Mouse (Mus musculus): Measurements from ENCODE around the gene Smad3. TPM values are rescaled to one million over a fixed set of nuclear protein-coding genes. Genes with fewer than 3 reads are reported as not detected.

Gene Smad3
- total and polyA plus RNA-seq, 2 experiments from 2014 or later, result 7.5 to 34.0 TPM

GRCm38 (mm10) chr9:63609776-63610175 is 148.0 kb downstream of the Smad3 start:
- 97% methylated on average over 2 of the region's 2 CpGs for WGBS
- no peak for TF ChIP-seq CTCF (IDR thresholded peaks at IDR 0.05; ENCODE audit: low read depth)

GRCm38 (mm10) chr9:63609246-63609645 is 148.5 kb downstream of the Smad3 start:
- no peak overlapping the region for H3K9ac ChIP-seq (replicated peaks; ENCODE audit: low read length)
- H3K4me3 ChIP-seq (ENCODE audit: low read length), result no peak overlapping the region
- H3K9me3 ChIP-seq (ENCODE audit: low read length), result no peaks in the 10 kb centered on the region
- TF ChIP-seq CTCF (IDR thresholded peaks at IDR 0.05; ENCODE audit: low read depth), result no peak
- H3K27ac ChIP-seq, result no peak overlapping the region
- DNase-seq (ENCODE audit: low spot score) (no peak), ATAC-seq (no peak)
- no peaks in the 10 kb centered on the region for H3K36me3 ChIP-seq (ENCODE audit: insufficient read depth, low read length)
- H3K27me3 ChIP-seq (ENCODE audit: insufficient read depth, low read length), result no peaks in the 10 kb centered on the region
- H3K4me1 ChIP-seq (ENCODE audit: insufficient read depth, low read length), result peaks cover 13% of the 10 kb centered on the region; the same call in 1 of the 2 replicates
- H3K4me2 ChIP-seq (ENCODE audit: low read depth, low read length), result no peak overlapping the region
- 72% methylated on average over 8 of the region's 8 CpGs for WGBS

More at GRCm38 (mm10) chr9:63609776-63610175, 148.0 kb downstream of the Smad3 start:
- DNase-seq (ENCODE audit: low spot score), result no peak
- Histone ChIP-seq H3K4me1 (ENCODE audit: insufficient read depth, low read length) (peaks cover 13% of the 10 kb centered on the region; the same call in 1 of the 2 replicates), H3K4me3 (ENCODE audit: low read length) (no peak overlapping the region), H3K36me3 (ENCODE audit: insufficient read depth, low read length) (no peaks in the 10 kb centered on the region), H3K9ac (replicated peaks; ENCODE audit: low read length) (no peak overlapping the region), H3K4me2 (ENCODE audit: low read depth, low read length) (no peak overlapping the region), H3K27me3 (ENCODE audit: insufficient read depth, low read length) (no peaks in the 10 kb centered on the region), H3K9me3 (ENCODE audit: low read length) (no peaks in the 10 kb centered on the region), H3K27ac (no peak overlapping the region)
- no peak for ATAC-seq

DNA sequence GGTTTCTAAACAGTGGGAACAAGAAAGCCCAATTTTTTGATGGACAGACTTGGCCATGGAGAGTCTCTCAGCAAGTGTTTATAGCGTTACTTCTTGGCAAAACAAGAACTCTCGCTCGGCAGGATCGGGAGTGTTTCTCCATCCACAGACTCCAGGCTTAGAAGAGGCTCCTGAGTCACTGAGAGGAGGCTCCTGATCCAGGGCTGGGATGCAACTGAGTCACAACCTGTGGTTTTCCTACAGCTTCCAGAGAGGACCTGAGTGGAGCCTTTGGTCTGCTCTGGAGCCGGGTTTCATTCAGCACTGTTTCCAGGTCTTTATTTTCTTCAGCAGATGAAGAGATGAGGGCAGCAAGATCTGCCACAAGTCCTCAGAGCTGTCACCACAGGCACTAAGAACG is 149.8 kb downstream of the Smad3 start:
- H3K27me3 ChIP-seq (ENCODE audit: insufficient read depth, low read length), result no peaks in the 10 kb centered on the region
- ATAC-seq, result no peak
- TF ChIP-seq CTCF (IDR thresholded peaks at IDR 0.05; ENCODE audit: low read depth), result no peak
- no peaks in the 10 kb centered on the region for H3K9me3 ChIP-seq (ENCODE audit: low read length)
- 62% methylated on average over 6 of the region's 6 CpGs for WGBS
- H3K4me2 ChIP-seq (ENCODE audit: low read depth, low read length), result no peak overlapping the region
- no peak overlapping the region for H3K27ac ChIP-seq
- peaks cover 20% of the 10 kb centered on the region; the same call in 1 of the 2 replicates for H3K4me1 ChIP-seq (ENCODE audit: insufficient read depth, low read length)
- DNase-seq (ENCODE audit: low spot score), result no peak
- no peaks in the 10 kb centered on the region for H3K36me3 ChIP-seq (ENCODE audit: insufficient read depth, low read length)
- no peak overlapping the region for H3K4me3 ChIP-seq (ENCODE audit: low read length)
- no peak overlapping the region for H3K9ac ChIP-seq (replicated peaks; ENCODE audit: low read length)

GRCm38 (mm10) chr9:63606594-63606993 is 151.2 kb downstream of the Smad3 start:
- DNase-seq (ENCODE audit: low spot score) (no peak), ATAC-seq (no peak)
- no peak overlapping the region for H3K9ac ChIP-seq (replicated peaks; ENCODE audit: low read length)
- no peaks in the 10 kb centered on the region for H3K36me3 ChIP-seq (ENCODE audit: insufficient read depth, low read length)
- no peak overlapping the region for H3K4me3 ChIP-seq (ENCODE audit: low read length)
- peaks cover 15% of the 10 kb centered on the region; the same call in 1 of the 2 replicates for H3K4me1 ChIP-seq (ENCODE audit: insufficient read depth, low read length)
- H3K27ac ChIP-seq, result no peak overlapping the region
- WGBS, result 72% methylated on average over 2 of the region's 2 CpGs
- peak; percentile 40; the same call in 1 of the 2 replicates for TF ChIP-seq CTCF (IDR thresholded peaks at IDR 0.05; ENCODE audit: low read depth)
- H3K4me2 ChIP-seq (ENCODE audit: low read depth, low read length), result no peak overlapping the region
- no peaks in the 10 kb centered on the region for H3K9me3 ChIP-seq (ENCODE audit: low read length)
- no peaks in the 10 kb centered on the region for H3K27me3 ChIP-seq (ENCODE audit: insufficient read depth, low read length)

- peaks cover 11% of the 10 kb centered on the region; the same call in 1 of the 2 replicates for H3K4me1 ChIP-seq (ENCODE audit: insufficient read depth, low read length)
- H3K27ac ChIP-seq, result no peak overlapping the region
- H3K4me2 ChIP-seq (ENCODE audit: low read depth, low read length), result peak overlapping the region; percentile 68
- TF ChIP-seq CTCF (IDR thresholded peaks at IDR 0.05; ENCODE audit: low read depth), result no peak
- H3K27me3 ChIP-seq (ENCODE audit: insufficient read depth, low read length), result no peaks in the 10 kb centered on the region
- WGBS, result 60% methylated on average over 6 of the region's 6 CpGs
- H3K4me3 ChIP-seq (ENCODE audit: low read length), result no peak overlapping the region
- ATAC-seq (no peak), DNase-seq (ENCODE audit: low spot score) (no peak)
- H3K9me3 ChIP-seq (ENCODE audit: low read length), result no peaks in the 10 kb centered on the region
- H3K36me3 ChIP-seq (ENCODE audit: insufficient read depth, low read length), result no peaks in the 10 kb centered on the region
- no peak overlapping the region for H3K9ac ChIP-seq (replicated peaks; ENCODE audit: low read length)
These were observed 153.9 kb downstream of the Smad3 start for GRCm38 (mm10) chr9:63603849-63604248.

DNA sequence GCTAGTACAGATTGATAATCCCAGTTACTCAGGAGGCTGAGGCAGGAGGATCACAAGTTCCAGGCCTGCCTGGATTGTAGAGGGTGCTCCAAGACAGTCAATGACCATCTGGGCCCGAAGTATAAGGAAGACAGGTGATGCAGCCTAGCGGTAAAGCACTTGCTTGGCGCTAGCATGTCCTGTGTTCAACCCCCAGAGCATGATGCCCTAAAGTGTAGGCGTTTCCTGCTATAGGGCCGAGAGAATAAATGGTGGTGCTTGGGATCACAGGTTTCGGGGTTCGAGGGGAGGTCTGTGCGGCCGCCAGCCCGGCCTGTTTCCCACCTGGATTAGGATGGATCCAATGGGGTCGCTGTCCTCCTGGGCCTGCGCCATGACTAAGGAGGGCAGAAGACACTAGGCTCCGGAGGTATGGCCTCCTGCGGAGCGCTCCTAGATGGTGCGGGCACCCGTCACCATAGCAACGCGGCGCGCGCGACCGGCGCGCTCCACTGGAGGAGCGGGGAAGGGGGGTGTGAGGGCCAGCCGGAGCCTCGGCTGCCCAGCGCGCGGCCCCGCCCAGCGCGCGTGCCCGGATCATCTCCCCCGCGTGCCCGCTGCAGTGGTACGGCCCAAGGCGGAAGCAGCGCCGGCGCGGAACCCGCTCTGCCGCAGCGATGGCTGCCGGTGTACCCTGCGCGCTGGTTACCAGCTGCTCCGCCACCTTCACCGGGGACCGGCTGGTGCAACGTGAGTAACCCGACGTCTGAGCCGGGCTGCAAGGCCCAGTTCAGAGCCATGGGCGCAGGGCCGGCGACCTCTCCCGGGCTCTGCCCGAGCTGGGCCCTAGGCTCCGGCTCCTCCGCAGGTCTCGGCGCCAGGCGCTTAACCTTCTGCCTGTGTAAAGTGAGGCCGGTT is 155.5 kb downstream of the Smad3 start, which contains the start of the genes Iqch and Aagab:
Iqch (minus strand) TSS at position 451 of the 897 bp plus-strand sequence.
Aagab (plus strand) TSS at position 618 of the 897 bp plus-strand sequence.
- peak within 1 kb of the TSS; percentile 68 for H3K4me2 ChIP-seq (ENCODE audit: low read depth, low read length)
- peak; percentile 98 for DNase-seq (ENCODE audit: low spot score)
- TF ChIP-seq CTCF (IDR thresholded peaks at IDR 0.05; ENCODE audit: low read depth), result no peak; the same call in 1 of the 2 replicates
- no peaks in the 10 kb centered on the region for H3K27me3 ChIP-seq (ENCODE audit: insufficient read depth, low read length)
- H3K27ac ChIP-seq, result peak within 1 kb of the TSS; percentile 78
- 1% methylated on average over 61 of the region's 70 CpGs for WGBS
- no peaks in the 10 kb centered on the region for H3K9me3 ChIP-seq (ENCODE audit: low read length)
- no peaks in the 10 kb centered on the region for H3K36me3 ChIP-seq (ENCODE audit: insufficient read depth, low read length)
- peak within 1 kb of the TSS; percentile 75 for H3K9ac ChIP-seq (replicated peaks; ENCODE audit: low read length)
- peaks cover 11% of the 10 kb centered on the region; the same call in 1 of the 2 replicates for H3K4me1 ChIP-seq (ENCODE audit: insufficient read depth, low read length)
- peak; percentile 98 for ATAC-seq
- H3K4me3 ChIP-seq (ENCODE audit: low read length), result peak within 1 kb of the TSS; percentile 64

Other genes starting within 250 kb of the Smad3 start
- gene Iqch, start 155.5 kb downstream of the Smad3 start, total RNA-seq (2014; rRNA removed), result 0.26 TPM in 1 of 2 replicates, not detected in the other
- 0.18 TPM in 2 replicates for gene Iqch, start 155.5 kb downstream of the Smad3 start, polyA plus RNA-seq (2015; fragmentation: Nextera tagmentation; extraction: Ambion mirVana)
- 30.9 and 37.0 TPM in 2 replicates for gene Aagab, start 155.3 kb downstream of the Smad3 start, total RNA-seq (2014; rRNA removed)
- gene Aagab, start 155.3 kb downstream of the Smad3 start, polyA plus RNA-seq (2015; fragmentation: Nextera tagmentation; extraction: Ambion mirVana), result 51.9 and 55.2 TPM in 2 replicates